ENCODE assay signal across 15 mouse cellular contexts in genomic region chr8:67631691-67632090, GRCm38 (mm10).
DNase-seq lines count a peak whose midpoint lies in the region; ATAC-seq and TF ChIP-seq lines count a peak whose summit lies in the region.
"Had no signal": no experiment of that assay in that cellular context is flagged by ENCODE, and none has a peak within 500 bp of the region (broad histone marks: within the 10 kb centered on the region; RNA-seq: fewer than 3 reads in every experiment).

No protein-coding gene starts in this region.

- no peak overlapping the region for H3K9ac ChIP-seq in forebrain, postnatal 0 days
- H3K9ac ChIP-seq in forebrain, embryonic 13.5 days: no peak overlapping the region
- H3K9ac ChIP-seq: embryonic facial prominence, embryonic 12.5 days; hindbrain, embryonic 15.5 days had no signal

- no peaks in the 10 kb centered on the region for H3K27me3 ChIP-seq in forebrain, postnatal 0 days (ENCODE audit: insufficient read depth, low read length)
- H3K27me3 ChIP-seq in forebrain, embryonic 13.5 days: no peaks in the 10 kb centered on the region
- no peaks in the 10 kb centered on the region for H3K27me3 ChIP-seq in splenic B cell, adult 2 months (ENCODE audit: control insufficient read depth, insufficient read depth, low read length, poor library complexity, severe bottlenecking)
- H3K27me3 ChIP-seq: embryonic facial prominence, embryonic 12.5 days; hindbrain, embryonic 15.5 days had no signal

- intact Hi-C loops in left cerebral cortex, postnatal 10 days (cut with DNase I): no loop called here

- no peak overlapping the region for H3K4me2 ChIP-seq in forebrain, postnatal 0 days (ENCODE audit: low read depth)
- H3K4me2 ChIP-seq in forebrain, embryonic 13.5 days: no peak overlapping the region
- H3K4me2 ChIP-seq: embryonic facial prominence, embryonic 12.5 days; hindbrain, embryonic 15.5 days had no signal

- no peak overlapping the region for H3K4me3 ChIP-seq in forebrain, postnatal 0 days (ENCODE audit: low read depth, low read length)
- H3K4me3 ChIP-seq in forebrain, embryonic 13.5 days: no peak overlapping the region
- H3K4me3 ChIP-seq: embryonic facial prominence, embryonic 12.5 days; forebrain, embryonic 10.5 days; hindbrain, embryonic 15.5 days had no signal

- DNase-seq in forebrain, postnatal 0 days: peak; percentile 59
- peak; percentile 58 for DNase-seq in layer of hippocampus, adult 11-12 months (ENCODE audit: low spot score)
- DNase-seq in left cerebral cortex, postnatal 10 days (ENCODE audit: extremely low spot score in 1 of 2, low spot score in 2 of 2): peak; percentile 22 to 66
- DNase-seq in splenic B cell, adult 2 months (ENCODE audit: low read depth, low spot score): peak; percentile 29
- DNase-seq in gastrocnemius, postnatal 25 days: no peak
- no peak for DNase-seq in embryo, embryonic 10 days (ENCODE audit: low spot score)
- DNase-seq in ovary, postnatal 10 days (ENCODE audit: low spot score): no peak
- DNase-seq: adrenal gland, postnatal 10 days; cerebellum, adult 18-20 months; gastrocnemius, postnatal 36 days had no signal

- TF ChIP-seq CTCF in forebrain, postnatal 0 days (IDR thresholded peaks at IDR 0.05; ENCODE audit: low read depth): no peak

- peak; percentile 91 for ATAC-seq in forebrain, postnatal 0 days
- ATAC-seq in forebrain, embryonic 13.5 days: no peak

- 78% methylated on average over 5 of the region's 5 CpGs for WGBS in forebrain, postnatal 0 days
- WGBS in forebrain, embryonic 13.5 days: 85% methylated on average over 5 of the region's 5 CpGs

- no peaks in the 10 kb centered on the region for H3K4me1 ChIP-seq in forebrain, postnatal 0 days (ENCODE audit: insufficient read depth)
- no peaks in the 10 kb centered on the region for H3K4me1 ChIP-seq in forebrain, embryonic 13.5 days
- H3K4me1 ChIP-seq: embryonic facial prominence, embryonic 12.5 days; forebrain, embryonic 10.5 days; hindbrain, embryonic 15.5 days had no signal

- no peak overlapping the region for H3K27ac ChIP-seq in forebrain, postnatal 0 days (ENCODE audit: low read depth, low read length)
- H3K27ac ChIP-seq in forebrain, embryonic 13.5 days: no peak overlapping the region
- H3K27ac ChIP-seq: embryonic facial prominence, embryonic 12.5 days; forebrain, embryonic 10.5 days; hindbrain, embryonic 15.5 days; macrophage had no signal

- no peaks in the 10 kb centered on the region for H3K9me3 ChIP-seq in forebrain, postnatal 0 days (ENCODE audit: low read length)
- no peaks in the 10 kb centered on the region for H3K9me3 ChIP-seq in forebrain, embryonic 13.5 days (replicated peaks)
- H3K9me3 ChIP-seq: embryonic facial prominence, embryonic 12.5 days; forebrain, embryonic 10.5 days; hindbrain, embryonic 15.5 days had no signal

- H3K36me3 ChIP-seq in forebrain, postnatal 0 days (ENCODE audit: insufficient read depth): no peaks in the 10 kb centered on the region
- no peaks in the 10 kb centered on the region for H3K36me3 ChIP-seq in forebrain, embryonic 13.5 days (ENCODE audit: poor library complexity, severe bottlenecking)
- no peaks in the 10 kb centered on the region for H3K36me3 ChIP-seq in splenic B cell, adult 2 months (ENCODE audit: control insufficient read depth, insufficient read depth, low read length, poor library complexity, severe bottlenecking)
- H3K36me3 ChIP-seq: embryonic facial prominence, embryonic 12.5 days; forebrain, embryonic 10.5 days; hindbrain, embryonic 15.5 days had no signal

Comparison
In these comparisons a context has a peak if more than half of its experiments do, and no peak if none do; other contexts are left out.
1. DNase-seq: peak in forebrain, postnatal 0 days (single experiment), layer of hippocampus, adult 11-12 months (single experiment), left cerebral cortex, postnatal 10 days (2 of 2) and splenic B cell, adult 2 months (single experiment); none in gastrocnemius, postnatal 25 days (single experiment), embryo, embryonic 10 days (single experiment) and ovary, postnatal 10 days (single experiment).